Mouse (Mus musculus): Measurements from ENCODE around the gene Bcl9l.

The Bcl9l gene

GRCm38 (mm10) chr9:44482552-44482951 lies at the start of gene Bcl9l:
Bcl9l (plus strand) TSS chr9:44482825.
- no peak for TF ChIP-seq GATA4 (IDR thresholded peaks at IDR 0.05; ENCODE audit: insufficient replicate concordance, low read length)

- TF ChIP-seq GATA4 (IDR thresholded peaks at IDR 0.05; ENCODE audit: insufficient replicate concordance, low read length), result no peak
Measured at GRCm38 (mm10) chr9:44435747-44436146, 46.9 kb upstream of the Bcl9l start.

- TF ChIP-seq GATA4 (IDR thresholded peaks at IDR 0.05; ENCODE audit: insufficient replicate concordance, low read length), result no peak
Measured at GRCm38 (mm10) chr9:44440961-44441360, 41.7 kb upstream of the Bcl9l start, which contains the start of gene Foxr1. Foxr1 (minus strand) TSS chr9:44441136.

- no peak for TF ChIP-seq GATA4 (IDR thresholded peaks at IDR 0.05; ENCODE audit: insufficient replicate concordance, low read length)
Measured at GRCm38 (mm10) chr9:44450387-44450786, 32.2 kb upstream of the Bcl9l start.

- no peak for TF ChIP-seq GATA4 (IDR thresholded peaks at IDR 0.05; ENCODE audit: insufficient replicate concordance, low read length)
Measured at GRCm38 (mm10) chr9:44454132-44454890, 28.3 kb upstream of the Bcl9l start.

GRCm38 (mm10) chr9:44454891-44455220 lies 27.8 kb upstream of the Bcl9l start, which contains the start of gene Upk2:
Upk2 (minus strand) TSS chr9:44454976.
- no peak for TF ChIP-seq GATA4 (IDR thresholded peaks at IDR 0.05; ENCODE audit: insufficient replicate concordance, low read length)

GRCm38 (mm10) chr9:44457035-44457742 lies 25.4 kb upstream of the Bcl9l start:
- no peak for TF ChIP-seq GATA4 (IDR thresholded peaks at IDR 0.05; ENCODE audit: insufficient replicate concordance, low read length)

- no peak for TF ChIP-seq GATA4 (IDR thresholded peaks at IDR 0.05; ENCODE audit: insufficient replicate concordance, low read length)
Measured at GRCm38 (mm10) chr9:44461950-44462349, 20.7 kb upstream of the Bcl9l start.

- TF ChIP-seq GATA4 (IDR thresholded peaks at IDR 0.05; ENCODE audit: insufficient replicate concordance, low read length), result no peak
Measured at GRCm38 (mm10) chr9:44468224-44468623, 14.4 kb upstream of the Bcl9l start.

GRCm38 (mm10) chr9:44468800-44469199 lies 13.8 kb upstream of the Bcl9l start:
- TF ChIP-seq GATA4 (IDR thresholded peaks at IDR 0.05; ENCODE audit: insufficient replicate concordance, low read length), result no peak

GRCm38 (mm10) chr9:44473184-44473583 lies 9.4 kb upstream of the Bcl9l start:
- no peak for TF ChIP-seq GATA4 (IDR thresholded peaks at IDR 0.05; ENCODE audit: insufficient replicate concordance, low read length)

GRCm38 (mm10) chr9:44474327-44474726 lies 8.3 kb upstream of the Bcl9l start:
- no peak for TF ChIP-seq GATA4 (IDR thresholded peaks at IDR 0.05; ENCODE audit: insufficient replicate concordance, low read length)

- TF ChIP-seq GATA4 (IDR thresholded peaks at IDR 0.05; ENCODE audit: insufficient replicate concordance, low read length), result no peak
Measured at GRCm38 (mm10) chr9:44475936-44476335, 6.7 kb upstream of the Bcl9l start.

GRCm38 (mm10) chr9:44477339-44478228 lies 5.0 kb upstream of the Bcl9l start:
- no peak for TF ChIP-seq GATA4 (IDR thresholded peaks at IDR 0.05; ENCODE audit: insufficient replicate concordance, low read length)

- TF ChIP-seq GATA4 (IDR thresholded peaks at IDR 0.05; ENCODE audit: insufficient replicate concordance, low read length), result no peak
Measured at GRCm38 (mm10) chr9:44478229-44478921, 4.2 kb upstream of the Bcl9l start.

All from liver, adult (tissue).